Mouse (Mus musculus) neutrophil, adult 5-6 weeks (primary cell): ENCODE measurements around the gene Krtap6-5. TPM values are rescaled to one million over a fixed set of nuclear protein-coding genes. Genes with fewer than 3 reads are reported as not detected.
"Not testable (repeated sequence)": the region's sequence is repeated elsewhere in the genome, so short reads cannot be mapped to it uniquely, and the experiment has no call there.

Experiments used
- ATAC-seq: fragments of 151-379, 151-347 bp; 2 replicates; pipeline ENCODE4 v1.8.0; 2017; ENCODE audit warnings: mild to moderate bottlenecking, moderate TSS enrichment; ENCODE audit not compliant: insufficient number of reproducible peaks, poor library complexity, low FRiP score, severe bottlenecking; ENCODE audit errors: extremely low read depth
- total RNA-seq: library from RNA; stranded (forward); fragments of 200-1000 nt; gene quantifications from 2 replicates; pipeline ENCODE4 v1.2.3, GENCODE M21; 2017

Gene Krtap6-5
- total RNA-seq, result not detected in 2 replicates

DNA sequence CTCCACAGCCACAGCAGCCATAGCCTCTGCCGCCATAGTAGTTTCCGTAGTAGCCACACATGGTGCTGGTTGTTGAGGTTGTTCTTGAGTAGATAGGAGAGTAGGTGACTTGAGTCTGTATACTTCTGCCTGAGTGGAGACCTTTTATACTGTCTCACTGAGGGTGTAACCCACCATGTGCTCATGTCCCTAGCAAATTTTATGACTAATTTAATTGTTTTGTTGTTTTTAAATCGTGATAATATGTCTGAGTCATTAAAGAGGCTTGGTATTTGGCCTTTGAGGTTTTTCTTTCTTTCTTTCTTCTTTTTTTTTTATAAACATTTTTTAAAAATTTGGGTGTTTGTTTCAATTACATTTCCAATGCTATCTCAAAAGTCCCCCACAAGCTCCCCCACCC is at the start of gene Krtap6-5:
Gene Krtap6-5 (minus strand): TSS at position 101 of the 400 bp plus-strand sequence.
- ATAC-seq, result no peak

DNA sequence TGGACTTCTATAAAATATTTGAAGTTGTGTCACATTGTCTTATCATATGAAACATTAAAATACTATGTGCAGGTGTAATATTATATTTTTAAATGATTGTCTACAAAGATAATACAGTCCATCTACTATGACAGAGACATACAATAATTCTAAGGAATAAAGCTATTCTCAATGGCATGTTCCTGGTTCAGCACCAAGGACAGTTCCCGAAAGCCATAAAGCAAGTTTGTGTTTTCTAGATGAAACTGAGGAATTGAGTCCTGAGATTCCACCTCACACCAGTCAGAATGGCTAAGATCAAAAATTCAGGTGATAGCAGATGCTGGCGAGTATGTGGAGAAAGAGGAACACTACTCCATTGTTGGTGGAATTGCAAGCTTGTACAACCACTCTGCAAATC is 23.4 kb upstream of the Krtap6-5 start:
- not testable (repeated sequence) for ATAC-seq

DNA sequence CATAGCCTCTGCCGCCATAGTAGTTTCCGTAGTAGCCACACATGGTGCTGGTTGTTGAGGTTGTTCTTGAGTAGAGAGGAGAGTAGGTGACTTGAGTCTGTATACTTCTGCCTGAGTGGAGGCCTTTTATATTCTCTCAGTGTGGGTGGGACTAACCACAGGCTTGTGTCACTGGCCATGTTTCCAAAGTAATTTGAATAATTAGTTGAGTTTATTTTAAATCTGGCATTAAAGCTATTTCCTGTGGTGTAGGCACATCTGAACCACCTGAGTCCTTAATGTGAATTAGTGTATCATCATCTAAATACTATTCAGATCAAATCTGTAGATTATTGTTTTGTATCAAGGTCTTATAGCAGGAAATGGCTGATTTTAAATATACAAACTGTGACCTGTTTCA is 16.2 kb upstream of the Krtap6-5 start, which contains the start of gene 1110025L11Rik:
Gene 1110025L11Rik (minus strand): TSS at position 101 of the 400 bp plus-strand sequence.
- ATAC-seq, result not testable (repeated sequence)

DNA sequence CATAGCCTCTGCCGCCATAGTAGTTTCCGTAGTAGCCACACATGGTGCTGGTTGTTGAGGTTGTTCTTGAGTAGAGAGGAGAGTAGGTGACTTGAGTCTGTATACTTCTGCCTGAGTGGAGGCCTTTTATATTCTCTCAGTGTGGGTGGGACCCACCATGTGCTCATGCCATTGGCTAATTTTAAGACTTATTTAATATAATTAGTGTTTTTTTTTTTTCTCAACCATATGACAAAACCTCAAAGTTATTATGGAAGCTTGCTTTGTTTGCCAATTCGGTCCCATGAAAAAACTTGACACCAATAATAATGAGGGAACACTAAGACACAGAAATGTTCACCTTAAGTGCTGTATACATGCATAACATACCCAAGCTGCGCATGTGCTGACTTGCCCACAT is 6.3 kb downstream of the Krtap6-5 start, which contains the start of gene Gm10228:
Gene Gm10228 (minus strand): TSS at position 101 of the 400 bp plus-strand sequence.
- ATAC-seq, result not testable (repeated sequence)

DNA sequence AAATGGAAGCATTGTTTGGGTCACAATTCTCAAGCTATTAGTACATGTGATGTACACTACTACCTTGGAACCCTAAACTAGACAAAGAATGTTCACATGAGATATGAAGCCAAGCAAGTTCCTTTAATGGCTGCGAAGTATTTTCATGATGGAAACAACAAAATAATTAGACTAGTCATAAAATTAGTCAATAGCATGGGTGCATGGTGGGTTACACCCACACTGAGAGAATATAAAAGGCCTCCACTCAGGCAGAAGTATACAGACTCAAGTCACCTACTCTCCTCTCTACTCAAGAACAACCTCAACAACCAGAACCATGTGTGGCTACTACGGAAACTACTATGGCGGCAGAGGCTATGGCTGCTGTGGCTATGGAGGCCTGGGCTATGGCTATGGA is 16.3 kb downstream of the Krtap6-5 start, which contains the start of gene Krtap6-1:
Gene Krtap6-1 (plus strand): TSS at position 301 of the 400 bp plus-strand sequence.
- ATAC-seq, result not testable (repeated sequence)

DNA sequence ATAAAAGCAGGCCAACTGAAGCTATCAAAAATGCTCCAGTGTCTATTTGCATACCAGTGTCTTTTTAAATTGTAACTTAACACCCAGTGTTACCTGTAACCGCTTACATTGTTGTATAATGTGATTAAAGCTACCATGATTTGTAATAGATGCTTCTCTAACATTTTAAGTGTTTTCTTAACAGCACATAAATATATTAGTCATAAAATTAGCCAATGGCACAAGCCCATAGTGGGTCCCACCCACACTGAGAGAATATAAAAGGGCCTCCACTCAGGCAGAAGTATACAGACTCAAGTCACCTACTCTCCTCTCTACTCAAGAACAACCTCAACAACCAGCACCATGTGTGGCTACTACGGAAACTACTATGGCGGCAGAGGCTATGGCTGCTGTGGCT is 32.7 kb downstream of the Krtap6-5 start, which contains the start of gene Gm10229:
Gene Gm10229 (plus strand): TSS at position 301 of the 400 bp plus-strand sequence.
- ATAC-seq, result not testable (repeated sequence)

DNA sequence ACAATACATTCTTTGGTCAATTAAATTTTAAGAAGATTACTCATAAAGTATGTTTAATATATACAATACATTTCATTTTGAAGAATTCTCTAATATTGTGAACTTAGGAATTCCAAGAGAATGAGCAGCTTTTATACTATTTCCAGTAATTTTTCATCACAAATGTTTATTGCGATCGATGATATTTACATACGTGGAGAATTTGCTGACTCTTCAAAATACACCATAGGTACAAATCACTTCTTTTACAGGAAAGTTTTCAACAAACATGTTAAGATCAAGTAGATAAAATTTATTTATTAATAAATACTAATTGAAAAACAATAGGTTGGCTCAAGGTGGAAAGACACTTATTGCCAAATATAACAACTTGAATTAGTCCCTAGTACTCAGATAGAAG is 33.7 kb downstream of the Krtap6-5 start:
- no peak for ATAC-seq

DNA sequence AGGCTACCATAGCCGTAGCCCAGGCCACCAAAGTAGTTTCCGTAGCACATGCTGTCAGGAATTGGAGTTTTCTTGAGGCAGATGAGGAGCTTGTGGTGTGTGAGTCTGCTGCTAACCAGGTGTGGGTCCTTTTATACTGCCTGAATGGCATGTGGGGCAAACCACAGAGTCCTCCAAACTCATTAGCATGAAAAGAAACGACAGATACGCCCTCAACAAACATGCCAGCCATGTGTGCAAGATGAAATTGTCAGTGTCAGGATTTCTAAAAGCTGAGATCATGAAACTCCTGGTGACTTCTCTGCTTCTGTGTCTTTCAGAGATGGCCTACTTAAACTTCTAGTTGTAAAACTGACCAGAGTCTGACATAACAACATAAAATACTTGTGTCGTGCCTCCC is 37.0 kb downstream of the Krtap6-5 start, which contains the start of gene Krtap22-2:
Gene Krtap22-2 (minus strand): TSS at position 101 of the 400 bp plus-strand sequence.
- ATAC-seq, result no peak

Other genes starting within 250 kb of the Krtap6-5 start
- gene Gm20741, start 235.7 kb downstream of the Krtap6-5 start, total RNA-seq, result not detected in 2 replicates
- not detected in 2 replicates for gene Krtap15, start 227.7 kb downstream of the Krtap6-5 start, total RNA-seq
- gene Krtap14, start 221.7 kb downstream of the Krtap6-5 start, total RNA-seq, result not detected in 2 replicates
- not detected in 2 replicates for gene Krtap19-1, start 178.5 kb downstream of the Krtap6-5 start, total RNA-seq
- gene Krtap19-2, start 173.6 kb downstream of the Krtap6-5 start, total RNA-seq, result not detected in 2 replicates
- not detected in 2 replicates for gene Krtap19-3, start 169.8 kb downstream of the Krtap6-5 start, total RNA-seq
- not detected in 2 replicates for gene Krtap19-4, start 162.8 kb downstream of the Krtap6-5 start, total RNA-seq
- not detected in 2 replicates for gene Krtap19-5, start 151.4 kb downstream of the Krtap6-5 start, total RNA-seq
- gene Krtap19-9b, start 115.6 kb downstream of the Krtap6-5 start, total RNA-seq, result not detected in 2 replicates
- gene Krtap16-3, start 85.0 kb downstream of the Krtap6-5 start, total RNA-seq, result not detected in 2 replicates
- not detected in 2 replicates for gene Krtap22-2, start 37.1 kb downstream of the Krtap6-5 start, total RNA-seq
- not detected in 2 replicates for gene Gm10229, start 32.6 kb downstream of the Krtap6-5 start, total RNA-seq
- not detected in 2 replicates for gene Krtap6-1, start 16.2 kb downstream of the Krtap6-5 start, total RNA-seq
- not detected in 2 replicates for gene Gm10228, start 6.4 kb downstream of the Krtap6-5 start, total RNA-seq
- gene 1110025L11Rik, start 16.1 kb upstream of the Krtap6-5 start, total RNA-seq, result not detected in 2 replicates
- gene Krtap6-3, start 36.1 kb upstream of the Krtap6-5 start, total RNA-seq, result not detected in 2 replicates
- gene Gm6358, start 93.0 kb upstream of the Krtap6-5 start, total RNA-seq, result not detected in 2 replicates
- gene Gm10061, start 103.2 kb upstream of the Krtap6-5 start, total RNA-seq, result not detected in 2 replicates
- gene Gm9789, start 110.1 kb upstream of the Krtap6-5 start, total RNA-seq, result not detected in 2 replicates
- gene Gm7735, start 121.6 kb upstream of the Krtap6-5 start, total RNA-seq, result not detected in 2 replicates
- not detected in 2 replicates for gene 1110057P08Rik, start 126.9 kb upstream of the Krtap6-5 start, total RNA-seq
- not detected in 2 replicates for gene Krtap20-2, start 158.0 kb upstream of the Krtap6-5 start, total RNA-seq